Mouse (Mus musculus) gastrocnemius, adult 8-10 months (tissue): ENCODE results near the gene Gm10392. TPM values are rescaled to one million over a fixed set of nuclear protein-coding genes. Genes with fewer than 3 reads are reported as not detected.
"Not testable (repeated sequence)": the region's sequence is repeated elsewhere in the genome, so short reads cannot be mapped to it uniquely, and the experiment has no call there.

ENCODE experiments used
- DNase-seq, 2 experiments: peaks; one replicate each; pipeline ENCODE4 v3.0.0; 2022; ENCODE audit warnings: low spot score in 2 of 2
- total RNA-seq, 4 experiments: library from RNA; stranded (reverse); gene quantifications; 2 replicates each; pipeline ENCODE4 v1.2.4; 2022

Gm10392 gene
- not detected for total RNA-seq

DNA sequence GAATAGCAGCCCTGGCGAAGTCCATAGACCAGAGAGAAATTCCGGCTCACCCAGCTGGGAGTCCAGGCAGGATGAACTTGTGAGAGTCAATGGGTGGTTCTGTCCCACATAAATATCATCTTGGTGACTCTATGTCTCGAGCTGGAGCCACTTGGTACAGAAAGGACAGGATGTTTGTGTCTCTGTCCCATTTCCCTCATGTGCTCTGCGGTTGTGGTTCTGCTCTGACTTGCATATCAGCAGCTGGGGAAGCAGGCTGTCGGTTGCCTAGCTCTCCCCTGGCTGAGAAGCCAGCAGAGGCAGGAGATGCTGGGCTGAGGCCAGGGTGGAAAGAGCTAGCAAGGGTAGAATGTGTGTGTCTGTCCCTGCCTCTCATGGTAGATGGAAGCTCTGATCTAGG lies at the start of gene Gm10392:
Gene Gm10392, minus strand, starts transcription at position 156 of the 400 bp plus-strand sequence.
- no peak for DNase-seq

GRCm38 (mm10) chr11:77545261-77545660 lies 26.3 kb upstream of the Gm10392 start:
- no peak for DNase-seq

DNA sequence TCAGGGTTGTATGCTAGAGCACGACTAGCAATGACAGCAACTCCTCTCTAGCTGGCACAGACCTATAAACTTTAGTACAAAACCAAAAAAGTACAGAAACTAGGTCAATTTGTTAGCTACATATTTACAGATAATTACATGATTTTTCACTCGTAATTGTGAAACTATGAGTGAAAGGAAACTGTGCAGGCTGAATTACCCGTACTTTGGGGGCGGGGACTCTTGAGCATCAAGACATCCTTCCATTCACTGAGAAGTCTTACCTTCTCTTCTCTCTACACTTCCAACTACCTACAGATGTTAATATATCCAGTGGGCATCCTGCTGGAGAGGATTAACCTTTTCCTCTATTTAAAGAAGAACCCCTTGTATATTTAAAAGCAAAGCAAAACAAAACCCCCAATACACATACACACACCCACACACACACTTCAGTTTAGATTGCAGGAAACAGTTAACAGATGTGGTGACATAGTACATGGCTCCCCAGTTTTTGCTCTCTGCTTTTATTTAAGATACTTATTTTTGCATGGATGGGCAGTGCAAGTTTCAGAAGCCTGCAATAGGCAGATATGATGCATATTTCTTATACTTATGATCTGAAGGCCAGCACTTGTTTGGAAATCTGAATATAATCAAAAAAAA lies 13.3 kb upstream of the Gm10392 start:
- DNase-seq, result no peak

DNA sequence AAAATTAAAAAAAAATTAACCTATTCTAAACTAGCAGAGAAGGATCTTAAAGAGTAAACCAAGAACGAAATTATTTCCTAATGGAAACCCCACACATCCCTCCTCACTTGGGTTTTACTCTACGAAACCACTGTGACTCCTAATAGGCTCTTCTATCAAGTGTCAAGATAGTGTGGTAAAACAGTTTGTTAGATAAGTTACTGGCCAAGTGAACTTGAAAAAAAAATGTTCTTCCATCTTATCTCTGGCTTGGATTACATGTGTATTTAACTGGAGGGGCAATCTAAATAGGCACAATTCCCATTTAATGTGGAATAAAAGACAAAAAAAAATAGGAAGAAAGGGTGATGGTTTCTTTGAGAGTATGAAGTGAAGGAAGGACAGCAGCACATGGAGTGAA lies 11.9 kb upstream of the Gm10392 start:
- no peak for DNase-seq

- DNase-seq, result no peak
Observed at GRCm38 (mm10) chr11:77529644-77530043, 10.6 kb upstream of the Gm10392 start.

GRCm38 (mm10) chr11:77528420-77528819 lies 9.4 kb upstream of the Gm10392 start:
- not testable (repeated sequence) for DNase-seq

- DNase-seq, result no peak
Observed at GRCm38 (mm10) chr11:77525804-77526486, 6.9 kb upstream of the Gm10392 start.

DNA sequence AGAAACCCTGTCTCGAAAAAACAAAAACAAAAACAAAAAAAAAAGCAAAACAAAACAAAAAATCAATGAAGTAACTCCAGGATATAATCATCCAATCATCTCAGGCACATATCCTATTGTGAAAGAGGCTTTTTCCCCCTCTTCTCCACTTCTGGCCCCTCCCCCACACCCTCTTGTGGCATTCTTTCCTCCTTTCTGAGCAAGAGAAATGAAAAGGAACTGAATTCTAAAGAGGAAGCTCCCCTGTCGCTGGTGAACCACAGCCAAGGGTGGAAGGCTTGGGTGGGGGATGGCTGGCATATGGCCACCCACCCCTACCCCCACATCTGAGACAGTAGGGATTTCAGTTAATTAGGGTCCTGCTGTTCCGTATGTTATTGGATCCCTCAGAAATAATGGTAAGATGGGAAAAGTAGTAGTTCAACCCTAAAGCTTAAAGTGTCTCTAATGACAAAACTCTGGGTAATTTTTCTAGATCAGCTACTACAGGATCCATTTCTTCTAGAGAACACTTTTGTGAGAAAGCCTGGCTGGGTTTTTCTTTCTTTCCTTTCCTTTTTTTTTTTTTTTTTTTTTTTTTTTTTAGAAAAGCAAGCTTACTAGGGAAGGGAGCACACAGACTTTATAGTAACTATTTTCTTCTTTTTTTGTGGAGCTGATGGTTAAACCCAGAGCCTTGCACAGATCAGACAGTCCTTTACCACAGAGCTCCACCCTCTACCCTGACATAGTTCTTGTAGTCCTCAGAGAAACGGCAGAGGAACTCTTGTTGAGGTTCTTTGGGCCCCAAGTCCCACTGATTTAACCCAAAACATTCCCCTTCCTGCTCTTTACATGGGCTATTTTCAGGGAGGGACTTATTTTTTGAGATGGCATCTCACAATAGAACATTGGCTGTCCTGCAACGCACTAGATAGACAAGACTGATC lies 1.9 kb upstream of the Gm10392 start:
- DNase-seq, result no peak

- no peak for DNase-seq
Observed at GRCm38 (mm10) chr11:77518051-77518798, 773 bp downstream of the Gm10392 start.

DNA sequence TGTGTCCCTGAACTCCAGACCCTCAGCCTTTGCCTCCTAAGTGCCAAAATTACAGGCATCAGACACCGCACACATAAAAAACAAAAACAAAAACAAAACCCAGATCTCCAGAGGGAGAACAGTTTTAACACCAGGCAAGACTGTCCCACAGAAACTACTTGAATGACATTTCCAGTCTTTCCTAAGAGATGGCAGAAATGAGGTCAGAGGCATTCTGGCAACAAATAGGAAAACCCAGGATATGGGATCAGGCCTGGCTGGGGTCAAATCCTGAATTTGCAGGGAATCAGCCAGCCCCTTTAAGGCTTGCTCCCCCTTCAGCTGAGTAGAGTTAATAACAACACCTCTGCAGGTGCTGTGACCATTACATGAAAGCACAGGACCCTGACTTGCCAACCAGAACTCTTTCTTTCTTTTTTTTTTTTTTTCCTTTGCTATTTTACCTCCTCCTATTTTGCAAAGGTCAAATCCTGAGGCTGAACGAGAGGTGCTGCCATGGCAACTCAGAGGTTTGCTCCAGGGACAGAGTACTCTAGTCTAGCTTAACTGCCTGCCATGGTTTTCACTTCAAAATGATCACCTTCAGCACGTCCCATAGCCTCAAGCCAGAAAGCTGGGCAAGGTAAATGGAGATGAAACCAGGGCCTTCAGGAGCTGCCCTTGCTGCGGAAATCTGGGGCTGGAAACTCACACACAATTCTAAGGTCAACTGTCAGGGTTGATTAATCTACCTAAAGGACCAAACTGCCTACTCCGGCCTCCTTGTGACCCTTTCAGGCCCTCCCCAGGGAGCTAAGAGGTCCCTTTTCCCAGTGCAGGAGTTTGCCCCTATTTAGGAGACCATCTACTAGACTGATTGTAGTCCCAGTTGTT lies 2.2 kb downstream of the Gm10392 start:
- DNase-seq, result no peak

GRCm38 (mm10) chr11:77515637-77516552 lies 3.1 kb downstream of the Gm10392 start, which contains the start of gene Trp53i13:
Trp53i13 (minus strand) TSS chr11:77515980.
- no peak for DNase-seq

- DNase-seq, result peak in 1 of 2 experiments; percentile 69
Observed at GRCm38 (mm10) chr11:77514832-77515636, 4.0 kb downstream of the Gm10392 start, which contains the start of gene Abhd15. Abhd15 (plus strand) TSS chr11:77515121.

DNA sequence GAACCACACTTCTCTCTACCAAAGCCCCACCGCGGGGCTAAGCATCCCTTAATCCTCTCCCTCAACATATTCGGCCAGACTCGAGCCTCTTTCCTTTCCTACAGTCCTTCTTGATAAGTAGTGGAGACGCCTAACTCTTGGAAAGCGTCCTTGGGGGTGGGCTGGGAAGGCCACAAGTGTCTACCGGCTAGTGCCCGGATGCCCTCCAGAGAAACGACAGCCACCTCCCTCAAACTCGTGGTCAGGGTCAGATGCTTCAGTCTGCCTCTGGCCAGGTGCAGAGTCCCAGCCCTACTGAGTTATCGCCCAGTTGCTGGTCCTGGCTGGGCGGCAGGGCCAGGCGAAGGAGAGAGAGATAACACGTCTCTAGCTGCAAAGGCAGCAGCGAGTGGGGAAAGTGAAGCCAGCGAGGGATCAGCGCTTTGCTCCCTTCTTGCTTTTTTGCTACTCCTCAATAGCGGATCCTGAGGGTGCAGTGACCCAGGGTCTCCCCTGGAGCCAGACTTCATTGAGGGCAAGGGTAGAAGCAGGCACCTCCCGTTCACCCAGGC lies 4.6 kb downstream of the Gm10392 start:
- DNase-seq, result no peak

DNA sequence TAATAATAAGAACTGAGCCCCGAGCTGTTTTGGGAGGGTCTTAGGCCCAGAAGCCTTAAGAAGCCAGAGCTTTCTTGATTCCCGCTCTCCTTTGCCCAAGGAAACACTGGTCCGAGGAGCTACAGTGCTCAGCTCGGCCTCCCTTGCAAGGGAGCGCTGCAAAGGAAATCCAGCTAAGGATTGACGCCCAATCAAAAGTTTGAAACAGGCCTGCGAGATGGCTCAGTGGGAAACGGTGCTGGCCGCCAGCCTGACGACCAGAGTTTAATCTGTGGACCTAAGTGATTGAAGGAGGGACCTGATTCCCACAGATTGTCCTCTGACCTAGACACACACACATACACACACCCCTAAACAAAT lies 5.2 kb downstream of the Gm10392 start:
- DNase-seq, result no peak

DNA sequence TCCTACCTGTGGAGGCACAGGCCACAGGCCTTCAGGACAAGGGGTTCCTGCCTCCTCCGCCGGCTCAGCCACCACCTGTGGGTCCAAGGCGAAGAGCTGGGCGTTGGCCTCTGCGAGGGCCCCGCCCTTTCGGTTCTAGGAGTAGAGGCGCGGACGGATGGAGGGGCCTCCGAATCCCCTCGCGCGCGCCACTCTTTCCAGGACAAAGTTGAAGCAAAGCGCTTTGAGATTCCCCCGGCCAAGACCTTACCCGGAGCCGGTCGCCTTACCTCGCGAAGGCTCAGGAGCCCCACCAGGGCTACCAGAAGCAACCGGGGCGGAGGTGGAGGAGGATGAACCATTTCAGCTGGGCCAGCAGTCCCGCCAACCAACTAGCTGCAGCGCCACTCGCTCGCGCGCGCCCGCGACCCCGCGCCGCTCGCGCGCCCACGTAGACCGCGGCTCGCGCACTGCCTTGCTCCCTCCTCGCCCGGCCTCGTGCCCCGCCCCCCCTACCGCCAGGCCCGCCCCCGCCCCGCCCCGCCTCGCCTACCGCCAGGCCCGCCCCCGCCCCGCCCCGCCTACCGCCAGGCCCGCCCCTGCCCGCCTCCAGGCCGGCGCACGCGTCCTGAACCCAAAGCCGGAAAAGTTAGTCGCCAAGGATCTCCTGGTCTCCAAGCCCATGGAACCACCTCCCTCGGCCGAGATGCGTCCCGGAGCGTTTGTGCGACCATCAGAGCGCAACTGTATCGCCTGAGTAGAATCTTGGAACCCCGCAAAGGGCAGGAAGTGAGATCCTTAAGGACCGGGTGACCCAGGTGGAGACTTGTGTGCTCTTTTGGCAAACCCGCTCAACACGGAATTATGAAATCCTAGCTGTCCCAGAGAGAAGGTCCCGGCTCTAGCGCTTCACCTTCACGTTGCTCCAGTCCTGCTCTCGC lies 5.8 kb downstream of the Gm10392 start:
- peak; percentile 83 to 84 for DNase-seq

DNA sequence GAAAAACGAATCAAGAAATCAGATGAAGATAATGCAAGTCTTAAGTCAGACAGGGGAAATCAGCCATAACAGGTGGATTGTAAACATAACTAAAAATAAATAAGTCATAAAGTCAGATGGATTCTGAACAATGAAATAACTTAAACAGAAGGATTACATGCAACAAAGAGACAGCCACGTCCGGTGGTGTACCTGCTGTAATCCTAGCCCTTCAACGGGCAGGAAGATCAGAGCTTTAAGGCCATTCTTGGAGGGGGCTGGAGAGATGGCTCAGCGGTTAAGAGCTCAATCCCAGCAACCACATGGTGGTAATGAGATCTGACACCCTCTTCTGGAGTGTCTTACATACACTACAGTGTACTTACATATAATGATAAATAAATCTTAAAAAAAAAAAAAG lies 7.7 kb downstream of the Gm10392 start:
- DNase-seq, result no peak
